In the genomic region with DNA sequence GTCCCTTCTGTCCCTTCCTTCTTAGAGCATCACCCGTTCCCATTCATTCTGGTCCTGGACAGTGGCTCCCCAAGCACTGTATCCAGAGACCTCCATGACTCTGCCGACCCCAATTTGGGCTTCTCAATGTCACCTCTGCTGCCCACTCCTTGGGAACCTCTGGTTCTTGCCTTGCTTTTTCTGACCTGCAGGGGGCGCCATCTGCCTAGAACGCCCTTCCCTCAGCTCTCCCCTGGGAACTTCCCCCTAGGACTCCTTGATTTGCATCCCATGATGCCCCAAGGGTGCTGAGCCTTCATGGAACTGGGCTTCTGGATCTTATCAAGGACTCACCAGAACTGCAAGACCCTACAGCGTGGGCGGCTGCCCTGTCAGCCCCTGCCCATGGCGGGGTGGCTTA, we compare ENCODE assay signal across 17 mouse cellular contexts.
A peak's percentile ranks its signal among the peaks of the same experiment; 100 is the strongest.
DNase-seq lines count a peak whose midpoint lies in the region; ATAC-seq and TF ChIP-seq lines count a peak whose summit lies in the region.
"Had no signal": no experiment of that assay in that cellular context is flagged by ENCODE, and none has a peak within 500 bp of the region (broad histone marks: within the 10 kb centered on the region; RNA-seq: fewer than 3 reads in every experiment).

No protein-coding gene starts in this region.

- H3K4me2 ChIP-seq in heart, postnatal 0 days (ENCODE audit: low read depth, low read length) = no peak overlapping the region
- H3K4me2 ChIP-seq: embryonic facial prominence, embryonic 12.5 days; neural tube, embryonic 13.5 days had no signal

- H3K27me3 ChIP-seq in heart, postnatal 0 days (ENCODE audit: control insufficient read depth, insufficient read depth, low read length) = peaks cover 19% of the 10 kb centered on the region; the same call in 1 of the 2 replicates

- peak; percentile 20; the same call in 1 of the 2 replicates for TF ChIP-seq CTCF in heart, postnatal 0 days (IDR thresholded peaks at IDR 0.05; ENCODE audit: low read depth)
- TF ChIP-seq CTCF in olfactory bulb, adult 2 months (IDR thresholded peaks at IDR 0.05; ENCODE audit: insufficient read depth, low read depth, low read length) = peak; percentile 68

- no peak for TF ChIP-seq POLR2A in olfactory bulb, adult 2 months (IDR thresholded peaks at IDR 0.05; ENCODE audit: insufficient read depth, low read depth, low read length)

- no peak overlapping the region for H3K4me3 ChIP-seq in heart, postnatal 0 days (ENCODE audit: low read depth, low read length)
- H3K4me3 ChIP-seq in olfactory bulb, adult 2 months (ENCODE audit: insufficient read depth, low read depth, low read length) = no peak overlapping the region
- H3K4me3 ChIP-seq: embryonic facial prominence, embryonic 12.5 days; megakaryocyte, embryonic 14.5 days; neural tube, embryonic 13.5 days had no signal

- 63% methylated on average over 7 of the region's 7 CpGs for WGBS in heart, postnatal 0 days
- 72% methylated on average over 7 of the region's 7 CpGs for WGBS in olfactory bulb, adult 2 months

- H3K4me1 ChIP-seq in heart, postnatal 0 days (ENCODE audit: control insufficient read depth, insufficient read depth) = no peaks in the 10 kb centered on the region
- H3K4me1 ChIP-seq in olfactory bulb, adult 2 months (ENCODE audit: control insufficient read depth, insufficient read depth, low read length) = no peaks in the 10 kb centered on the region
- H3K4me1 ChIP-seq: neural tube, embryonic 13.5 days had no signal

- no peak overlapping the region for H3K27ac ChIP-seq in heart, postnatal 0 days (ENCODE audit: low read depth)
- no peak overlapping the region for H3K27ac ChIP-seq in olfactory bulb, adult 2 months (ENCODE audit: insufficient read depth, low read depth, low read length)
- H3K27ac ChIP-seq: embryonic facial prominence, embryonic 12.5 days; neural tube, embryonic 13.5 days had no signal

- no peak for DNase-seq in heart, postnatal 0 days (ENCODE audit: low spot score)
- no peak for DNase-seq in heart, adult 11 months
- peak; percentile 22 for DNase-seq in lung, postnatal 10 days
- no peak for DNase-seq in lung, postnatal 4 days
- peak; percentile 73 for DNase-seq in ZHBTc4 (ENCODE audit: low read depth, low spot score)
- DNase-seq in ovary, postnatal 36 days (ENCODE audit: low spot score) = no peak
- no peak for DNase-seq in gastrocnemius, postnatal 25 days
- DNase-seq: cerebellum, adult 11 months; gastrocnemius, postnatal 36 days; heart, postnatal 10 days; kidney, adult 18-20 months; thymus, postnatal 14 days had no signal

- H3K36me3 ChIP-seq in heart, postnatal 0 days (replicated peaks; ENCODE audit: control insufficient read depth, insufficient read depth, low read length) = no peaks in the 10 kb centered on the region; the same call in 1 of the 2 replicates
- H3K36me3 ChIP-seq: embryonic facial prominence, embryonic 12.5 days had no signal

- no peaks in the 10 kb centered on the region for H3K9me3 ChIP-seq in heart, postnatal 0 days (replicated peaks; ENCODE audit: control insufficient read depth, low read length)
- H3K9me3 ChIP-seq: embryonic facial prominence, embryonic 12.5 days; megakaryocyte, embryonic 14.5 days; neural tube, embryonic 13.5 days had no signal

- no peak for ATAC-seq in heart, postnatal 0 days (ENCODE audit: insufficient read depth, low read depth)
- ATAC-seq: forebrain, embryonic 14.5 days had no signal

- no peak for TF ChIP-seq EP300 in heart, postnatal 0 days (IDR thresholded peaks at IDR 0.05; ENCODE audit: low read depth)

- H3K9ac ChIP-seq in heart, postnatal 0 days (replicated peaks; ENCODE audit: low read depth, low read length) = no peak overlapping the region
- H3K9ac ChIP-seq: embryonic facial prominence, embryonic 12.5 days; neural tube, embryonic 13.5 days had no signal

Comparison
In these comparisons a context has a peak if more than half of its experiments do, and no peak if none do; other contexts are left out.
1. DNase-seq: peak in lung, postnatal 10 days (single experiment) and ZHBTc4 (single experiment); none in heart, postnatal 0 days (single experiment), heart, adult 11 months (single experiment), lung, postnatal 4 days (0 of 2), ovary, postnatal 36 days (single experiment) and gastrocnemius, postnatal 25 days (single experiment).